Mouse (Mus musculus) bone marrow, adult 2 months (tissue): ENCODE data around the gene Hspb7. TPM values are rescaled to one million over a fixed set of nuclear protein-coding genes. Genes with fewer than 3 reads are reported as not detected.

Source experiments
- H3K27ac ChIP-seq: fragments of 200-500 bp; 2 replicates; pipeline ENCODE4 v1.5.1; 2012; ENCODE audit warnings: low read depth, mild to moderate bottlenecking, control low read depth, inconsistent platforms, low read length; ENCODE audit not compliant: control insufficient read depth, poor library complexity, insufficient read depth
- H3K4me1 ChIP-seq: fragments of 200-500 bp; 2 replicates; pipeline ENCODE4 v1.6.1; 2011; ENCODE audit warnings: low read length; ENCODE audit not compliant: control insufficient read depth, insufficient read depth
- H3K4me3 ChIP-seq: fragments of 200-500 bp; replicated peaks from 2 replicates; pipeline ENCODE3; 2011; ENCODE audit warnings: mild to moderate bottlenecking, low read depth, low read length, control low read depth; ENCODE audit not compliant: control insufficient read depth
- CTCF ChIP-seq: fragments of 200-500 bp; IDR thresholded peaks from 2 replicates; pipeline ENCODE4 v1.5.1; 2011; ENCODE audit warnings: low read length, control low read depth; ENCODE audit not compliant: control insufficient read depth, insufficient read depth
- POLR2A ChIP-seq: fragments of 200-500 bp; IDR thresholded peaks from 2 replicates; pipeline ENCODE4 v1.6.1; 2011; ENCODE audit warnings: low read depth, mild to moderate bottlenecking, control low read depth, low read length, borderline replicate concordance; ENCODE audit not compliant: control insufficient read depth
- WGBS: fragments of 180-500 bp; shearing (Covaris S2); methylation state at CpG from one replicate; pipeline ENCODE4 v1.1.7; 2018; 5-methylcytosine and 5-hydroxymethylcytosine counted together
- polyA plus RNA-seq: library from polyadenylated mRNA; stranded (reverse); fragments of >200 nt; gene quantifications from 2 replicates; pipeline ENCODE4 v1.2.4, GENCODE M21; 2011; ENCODE audit warnings: low replicate concordance; ENCODE audit not compliant: missing spikeins, insufficient read depth, insufficient read length

Hspb7 gene
- polyA plus RNA-seq, 1 experiment: 0.72 TPM

- 94% methylated on average over 34 of the region's 34 CpGs for WGBS
- Histone ChIP-seq H3K4me1 (no peaks in the 10 kb centered on the region), H3K4me3 (no peak overlapping the region), H3K27ac (no peak overlapping the region)
- TF ChIP-seq CTCF (no peak), POLR2A (no peak)
These were observed 45.1 kb downstream of the Hspb7 start for GRCm38 (mm10) chr4:141465512-141466288.

DNA sequence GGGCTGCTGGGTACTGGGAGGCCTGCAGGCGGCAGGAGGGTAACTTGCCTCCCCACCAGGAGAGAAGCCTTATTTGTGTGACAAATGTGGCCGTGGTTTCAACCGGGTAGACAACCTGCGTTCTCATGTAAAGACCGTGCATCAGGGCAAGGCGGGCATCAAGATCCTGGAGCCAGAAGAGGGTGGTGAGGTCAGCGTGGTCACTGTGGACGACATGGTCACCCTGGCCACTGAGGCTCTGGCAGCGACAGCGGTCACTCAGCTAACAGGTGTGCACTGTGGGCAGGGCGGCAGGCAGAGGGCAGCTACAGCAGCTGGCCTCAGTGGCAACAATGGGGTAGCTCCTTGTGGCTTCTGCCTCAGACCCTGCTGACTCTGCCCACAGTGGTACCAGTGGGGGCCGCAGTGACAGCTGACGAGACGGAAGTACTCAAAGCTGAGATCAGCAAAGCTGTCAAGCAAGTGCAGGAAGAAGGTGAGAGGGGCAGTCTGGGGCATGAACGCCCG is 45.8 kb downstream of the Hspb7 start:
- Histone ChIP-seq H3K27ac (no peak overlapping the region; the same call in 1 of the 2 replicates), H3K4me3 (no peak overlapping the region), H3K4me1 (no peaks in the 10 kb centered on the region)
- 86% methylated on average over 16 of the region's 16 CpGs for WGBS
- TF ChIP-seq POLR2A (no peak), CTCF (no peak)

- Histone ChIP-seq H3K4me1 (no peaks in the 10 kb centered on the region), H3K27ac (no peak overlapping the region), H3K4me3 (no peak overlapping the region)
- TF ChIP-seq POLR2A (no peak), CTCF (no peak)
- 86% methylated on average over 15 of the region's 15 CpGs for WGBS
These were observed 46.4 kb downstream of the Hspb7 start for GRCm38 (mm10) chr4:141466844-141467580.

GRCm38 (mm10) chr4:141467581-141467927 is 47.0 kb downstream of the Hspb7 start:
- Histone ChIP-seq H3K4me3 (no peak overlapping the region), H3K27ac (no peak overlapping the region), H3K4me1 (no peaks in the 10 kb centered on the region)
- 90% methylated on average over 6 of the region's 6 CpGs for WGBS
- TF ChIP-seq POLR2A: no peak

GRCm38 (mm10) chr4:141468576-141468975 is 48.0 kb downstream of the Hspb7 start:
- no peak for TF ChIP-seq POLR2A
- no peak for TF ChIP-seq CTCF
- Histone ChIP-seq H3K4me3 (no peak overlapping the region), H3K27ac (no peak overlapping the region), H3K4me1 (no peaks in the 10 kb centered on the region)
- WGBS: 73% methylated on average over 10 of the region's 10 CpGs

GRCm38 (mm10) chr4:141469343-141469742 is 48.8 kb downstream of the Hspb7 start:
- no peaks in the 10 kb centered on the region for H3K4me1 ChIP-seq
- no peak overlapping the region for H3K4me3 ChIP-seq
- no peak overlapping the region for H3K27ac ChIP-seq
- TF ChIP-seq CTCF (no peak), POLR2A (no peak)
- WGBS: 85% methylated on average over 9 of the region's 9 CpGs

DNA sequence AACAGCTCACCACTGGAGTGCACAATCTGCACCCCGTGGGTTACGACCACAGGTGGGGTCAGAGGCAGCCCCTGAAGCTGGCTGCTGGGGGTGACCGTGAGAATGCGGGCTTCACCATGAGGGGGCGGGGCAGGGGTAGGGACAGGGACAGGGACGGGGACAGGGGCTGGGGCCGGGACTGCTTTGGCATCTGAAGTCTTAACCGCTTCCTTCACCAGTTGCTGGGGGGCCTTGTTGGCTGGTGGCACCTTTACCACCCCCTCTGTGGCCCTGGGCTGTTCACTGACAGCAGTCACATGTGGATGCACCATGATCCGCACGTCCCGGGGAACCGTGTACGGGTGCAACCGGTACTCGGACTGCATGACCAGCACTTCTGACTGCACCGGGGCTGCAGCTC is 50.9 kb downstream of the Hspb7 start:
- TF ChIP-seq CTCF (no peak), POLR2A (no peak)
- no peak overlapping the region for H3K4me3 ChIP-seq
- H3K27ac ChIP-seq: no peak overlapping the region
- H3K4me1 ChIP-seq: no peaks in the 10 kb centered on the region
- 96% methylated on average over 16 of the region's 16 CpGs for WGBS

- 96% methylated on average over 32 of the region's 32 CpGs for WGBS
- Histone ChIP-seq H3K4me1 (peaks cover 1% of the 10 kb centered on the region; the same call in 1 of the 2 replicates), H3K27ac (no peak overlapping the region), H3K4me3 (no peak overlapping the region)
- TF ChIP-seq POLR2A (0 out of 2 replicates have a peak, but pooled peaks have one; percentile 7), CTCF (no peak)
These were observed 52.2 kb downstream of the Hspb7 start for GRCm38 (mm10) chr4:141472641-141473321.
